Mouse (Mus musculus) thymus, postnatal 4 days (tissue): ENCODE data around the gene Abcb4.
"Not testable (repeated sequence)": the region's sequence is repeated elsewhere in the genome, so short reads cannot be mapped to it uniquely, and the experiment has no call there.

Experiments used
- DNase-seq: peaks from one replicate; pipeline ENCODE4 v3.0.0; 2021

The Abcb4 gene

GRCm38 (mm10) chr5:9000006-9000405 is 106.5 kb downstream of the Abcb4 start:
- DNase-seq, result not testable (repeated sequence)

GRCm38 (mm10) chr5:9006585-9006984 is 113.1 kb downstream of the Abcb4 start:
- DNase-seq, result not testable (repeated sequence)
